In the genomic region with DNA sequence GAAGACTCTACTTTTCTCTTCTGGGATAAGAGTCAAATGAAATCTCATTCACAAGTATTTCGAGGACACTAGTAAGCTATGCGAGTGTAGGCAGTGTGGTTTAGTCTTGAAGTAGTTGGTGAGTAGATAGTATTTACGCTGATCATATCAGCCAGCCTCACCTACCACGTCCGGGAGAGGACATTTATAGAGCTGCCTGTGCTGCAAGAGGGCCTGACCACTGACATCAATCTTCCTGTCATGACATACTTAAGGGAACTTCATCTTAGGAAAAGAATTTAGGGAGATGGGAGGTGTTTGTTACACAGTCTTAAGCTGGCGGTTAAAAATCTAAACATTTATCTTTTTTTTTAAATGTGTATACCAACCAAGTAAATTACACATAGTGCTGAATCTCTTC, we compare ENCODE assay signal across 18 mouse cellular contexts.
"Had no signal": no experiment of that assay in that cellular context is flagged by ENCODE, and none has a peak within 500 bp of the region (broad histone marks: within the 10 kb centered on the region; RNA-seq: fewer than 3 reads in every experiment).

No protein-coding gene starts in this region.

- H3K4me1 ChIP-seq: midbrain, embryonic 12.5 days; neural tube, embryonic 15.5 days had no signal

- DNase-seq: lung, adult 18-20 months; lung, embryonic 14.5 days; lung, postnatal 10 days; lung, postnatal 4 days; midbrain, embryonic 14.5 days; retina, postnatal 1 day; right cerebral cortex, adult 18-20 months; right cerebral cortex, postnatal 25 days; right cerebral cortex, postnatal 4 days; spleen, adult 18-20 months; thymus, adult 18-20 months; thymus, postnatal 25 days; thymus, postnatal 4 days had no signal

- H3K36me3 ChIP-seq: midbrain, embryonic 10.5 days; midbrain, embryonic 12.5 days; neural tube, embryonic 13.5 days; neural tube, embryonic 15.5 days had no signal

- H3K4me3 ChIP-seq: midbrain, embryonic 10.5 days; midbrain, embryonic 12.5 days; myocyte; neural tube, embryonic 13.5 days; neural tube, embryonic 15.5 days had no signal

- H3K27ac ChIP-seq: midbrain, embryonic 10.5 days; midbrain, embryonic 12.5 days; neural tube, embryonic 13.5 days; neural tube, embryonic 15.5 days had no signal

- H3K27me3 ChIP-seq: midbrain, embryonic 12.5 days; neural tube, embryonic 13.5 days; neural tube, embryonic 15.5 days had no signal
